Mouse (Mus musculus): ENCODE results near the gene Fhl3. TPM values are rescaled to one million over a fixed set of nuclear protein-coding genes. Genes with fewer than 3 reads are reported as not detected.

Fhl3 gene
- polyA plus RNA-seq, 1 experiment from 2014 or later = 3.8 TPM

- TF ChIP-seq CTCF (IDR thresholded peaks at IDR 0.05; ENCODE audit: low read depth) = no peak
- ATAC-seq = no peak
- H3K27me3 ChIP-seq (replicated peaks; ENCODE audit: control insufficient read depth, insufficient read depth, low read length) = no peaks in the 10 kb centered on the region
- H3K9ac ChIP-seq (ENCODE audit: low read depth, low read length) = no peak overlapping the region
- H3K4me1 ChIP-seq (replicated peaks; ENCODE audit: control insufficient read depth, insufficient read depth, low read length) = no peaks in the 10 kb centered on the region
- peaks cover 8% of the 10 kb centered on the region; the same call in 1 of the 2 replicates for H3K36me3 ChIP-seq (ENCODE audit: control insufficient read depth, insufficient read depth)
- H3K9me3 ChIP-seq (ENCODE audit: control insufficient read depth) = no peaks in the 10 kb centered on the region
- H3K4me3 ChIP-seq (ENCODE audit: low read depth, low read length) = no peak overlapping the region
- no peak overlapping the region for H3K27ac ChIP-seq (ENCODE audit: low read depth, low read length)
- no peak overlapping the region for H3K4me2 ChIP-seq (replicated peaks; ENCODE audit: low read depth)
- WGBS = 57% methylated on average over 7 of the region's 7 CpGs
These were observed 46.1 kb downstream of the Fhl3 start for GRCm38 (mm10) chr4:124746577-124746976.

GRCm38 (mm10) chr4:124747851-124748250 is 47.4 kb downstream of the Fhl3 start:
- H3K4me1 ChIP-seq (replicated peaks; ENCODE audit: control insufficient read depth, insufficient read depth, low read length) = 0 out of 2 replicates have a peak, but pooled peaks cover 5% of the 10 kb centered on the region
- WGBS = 33% methylated on average over 4 of the region's 4 CpGs
- no peaks in the 10 kb centered on the region for H3K27me3 ChIP-seq (replicated peaks; ENCODE audit: control insufficient read depth, insufficient read depth, low read length)
- ATAC-seq = peak; percentile 51
- H3K9ac ChIP-seq (ENCODE audit: low read depth, low read length) = no peak overlapping the region
- no peak for TF ChIP-seq CTCF (IDR thresholded peaks at IDR 0.05; ENCODE audit: low read depth)
- peak overlapping the region; percentile 70 for H3K27ac ChIP-seq (ENCODE audit: low read depth, low read length)
- H3K9me3 ChIP-seq (ENCODE audit: control insufficient read depth) = no peaks in the 10 kb centered on the region
- H3K4me2 ChIP-seq (replicated peaks; ENCODE audit: low read depth) = no peak overlapping the region; the same call in 1 of the 2 replicates
- no peak overlapping the region for H3K4me3 ChIP-seq (ENCODE audit: low read depth, low read length)
- H3K36me3 ChIP-seq (ENCODE audit: control insufficient read depth, insufficient read depth) = peaks cover 8% of the 10 kb centered on the region; the same call in 1 of the 2 replicates

GRCm38 (mm10) chr4:124751300-124752250 is 51.1 kb downstream of the Fhl3 start:
- WGBS = under 1% methylated on average over 74 of the region's 75 CpGs
- TF ChIP-seq CTCF (IDR thresholded peaks at IDR 0.05; ENCODE audit: low read depth) = peak; percentile 29; the same call in 1 of the 2 replicates
- ATAC-seq = peak; percentile 97
- Histone ChIP-seq H3K9ac (ENCODE audit: low read depth, low read length) (peak overlapping the region; percentile 72), H3K4me2 (replicated peaks; ENCODE audit: low read depth) (peak overlapping the region; percentile 82), H3K27me3 (replicated peaks; ENCODE audit: control insufficient read depth, insufficient read depth, low read length) (no peaks in the 10 kb centered on the region), H3K36me3 (ENCODE audit: control insufficient read depth, insufficient read depth) (peaks cover under 1% of the 10 kb centered on the region; the same call in 1 of the 2 replicates), H3K27ac (ENCODE audit: low read depth, low read length) (peak overlapping the region; percentile 78), H3K4me3 (ENCODE audit: low read depth, low read length) (peak overlapping the region; percentile 78), H3K9me3 (ENCODE audit: control insufficient read depth) (no peaks in the 10 kb centered on the region), H3K4me1 (replicated peaks; ENCODE audit: control insufficient read depth, insufficient read depth, low read length) (peaks cover 5% of the 10 kb centered on the region; the same call in 1 of the 2 replicates)

- peaks cover 5% of the 10 kb centered on the region; the same call in 1 of the 2 replicates for H3K4me1 ChIP-seq (replicated peaks; ENCODE audit: control insufficient read depth, insufficient read depth, low read length)
- no peak for ATAC-seq
- peak overlapping the region; percentile 82 for H3K4me2 ChIP-seq (replicated peaks; ENCODE audit: low read depth)
- H3K9me3 ChIP-seq (ENCODE audit: control insufficient read depth) = no peaks in the 10 kb centered on the region
- H3K9ac ChIP-seq (ENCODE audit: low read depth, low read length) = peak overlapping the region; percentile 72
- peak overlapping the region; percentile 78 for H3K4me3 ChIP-seq (ENCODE audit: low read depth, low read length)
- H3K27me3 ChIP-seq (replicated peaks; ENCODE audit: control insufficient read depth, insufficient read depth, low read length) = no peaks in the 10 kb centered on the region
- peak overlapping the region; percentile 78 for H3K27ac ChIP-seq (ENCODE audit: low read depth, low read length)
- TF ChIP-seq CTCF (IDR thresholded peaks at IDR 0.05; ENCODE audit: low read depth) = peak; percentile 52
- WGBS = 21% methylated on average over 15 of the region's 15 CpGs
- H3K36me3 ChIP-seq (ENCODE audit: control insufficient read depth, insufficient read depth) = no peaks in the 10 kb centered on the region
These were observed 52.0 kb downstream of the Fhl3 start for GRCm38 (mm10) chr4:124752281-124753199.

- Histone ChIP-seq H3K4me2 (replicated peaks; ENCODE audit: low read depth) (no peak overlapping the region), H3K4me1 (replicated peaks; ENCODE audit: control insufficient read depth, insufficient read depth, low read length) (peaks cover 8% of the 10 kb centered on the region), H3K9me3 (ENCODE audit: control insufficient read depth) (no peaks in the 10 kb centered on the region), H3K27ac (ENCODE audit: low read depth, low read length) (no peak overlapping the region; the same call in 1 of the 2 replicates), H3K36me3 (ENCODE audit: control insufficient read depth, insufficient read depth) (no peaks in the 10 kb centered on the region), H3K9ac (ENCODE audit: low read depth, low read length) (no peak overlapping the region), H3K27me3 (replicated peaks; ENCODE audit: control insufficient read depth, insufficient read depth, low read length) (no peaks in the 10 kb centered on the region), H3K4me3 (ENCODE audit: low read depth, low read length) (no peak overlapping the region)
- ATAC-seq = no peak
- 37% methylated on average over 7 of the region's 7 CpGs for WGBS
- TF ChIP-seq CTCF (IDR thresholded peaks at IDR 0.05; ENCODE audit: low read depth) = no peak
These were observed 55.0 kb downstream of the Fhl3 start for GRCm38 (mm10) chr4:124755526-124755925.

MicroRNAs encoded within 50 kb of the gene (microRNA counts, 519-probe panel; counts per million panel counts)
- microRNA mmu-miR-697 (not detected), microRNA mmu-miR-698 (not detected)

Small RNA genes lying within 50 kb of the gene (microRNA-seq; reads per million reads assigned to microRNA genes)
- gene Gm24721 = not detected
- gene Mir697 = not detected
- gene Mir698 = not detected

Other genes with a start within 250 kb of the Fhl3 start
- not detected in 2 replicates for gene 3100002H09Rik, start 89.9 kb upstream of the Fhl3 start, polyA plus RNA-seq (2015; fragmentation: Nextera tagmentation; extraction: Ambion mirVana)
- gene Pou3f1, start 43.9 kb upstream of the Fhl3 start, polyA plus RNA-seq (2015; fragmentation: Nextera tagmentation; extraction: Ambion mirVana) = 0.08 TPM in 1 of 2 replicates, not detected in the other
- gene Utp11, start 7.1 kb upstream of the Fhl3 start, polyA plus RNA-seq (2015; fragmentation: Nextera tagmentation; extraction: Ambion mirVana) = 29.6 and 32.3 TPM in 2 replicates
- gene Sf3a3, start 14.1 kb downstream of the Fhl3 start, polyA plus RNA-seq (2015; fragmentation: Nextera tagmentation; extraction: Ambion mirVana) = 45.3 and 45.7 TPM in 2 replicates
- gene Inpp5b, start 41.1 kb downstream of the Fhl3 start, polyA plus RNA-seq (2015; fragmentation: Nextera tagmentation; extraction: Ambion mirVana) = 22.4 and 23.0 TPM in 2 replicates
- gene Mtf1, start 101.4 kb downstream of the Fhl3 start, polyA plus RNA-seq (2015; fragmentation: Nextera tagmentation; extraction: Ambion mirVana) = 10.4 and 11.5 TPM in 2 replicates
- 19.9 and 22.7 TPM in 2 replicates for gene Yrdc, start 150.0 kb downstream of the Fhl3 start, polyA plus RNA-seq (2015; fragmentation: Nextera tagmentation; extraction: Ambion mirVana)
- 58.8 and 59.4 TPM in 2 replicates for gene 1110065P20Rik, start 150.5 kb downstream of the Fhl3 start, polyA plus RNA-seq (2015; fragmentation: Nextera tagmentation; extraction: Ambion mirVana)
- 0.17 and 0.24 TPM in 2 replicates for gene Maneal, start 161.5 kb downstream of the Fhl3 start, polyA plus RNA-seq (2015; fragmentation: Nextera tagmentation; extraction: Ambion mirVana)
- 0.03 and 0.04 TPM in 2 replicates for gene Epha10, start 180.2 kb downstream of the Fhl3 start, polyA plus RNA-seq (2015; fragmentation: Nextera tagmentation; extraction: Ambion mirVana)
- gene 9930104L06Rik, start 236.3 kb downstream of the Fhl3 start, polyA plus RNA-seq (2015; fragmentation: Nextera tagmentation; extraction: Ambion mirVana) = 4.3 and 4.7 TPM in 2 replicates
- 26.3 and 28.1 TPM in 2 replicates for gene Cdca8, start 238.6 kb downstream of the Fhl3 start, polyA plus RNA-seq (2015; fragmentation: Nextera tagmentation; extraction: Ambion mirVana)

All from intestine, postnatal 0 days (tissue).